Mouse (Mus musculus) midbrain, postnatal 0 days (tissue): Measurements from ENCODE around the gene Ubn1. TPM values are rescaled to one million over a fixed set of nuclear protein-coding genes. Genes with fewer than 3 reads are reported as not detected.
A peak's percentile ranks its signal among the peaks of the same experiment; 100 is the strongest.

ENCODE experiments used
- ATAC-seq: fragments of 200-750 bp; cut with Nextera tagmentation; 2 replicates; pipeline ENCODE4 v1.8.0; 2017; ENCODE audit warnings: moderate number of reproducible peaks, mild to moderate bottlenecking, moderate TSS enrichment, moderate library complexity; ENCODE audit not compliant: low FRiP score
- DNase-seq: peaks from one replicate; pipeline ENCODE4 v3.0.0-alpha.2; 2015; ENCODE audit warnings: low spot score
- H3K27ac ChIP-seq: fragments of 300-500 bp; sonication (generic); 2 replicates; pipeline ENCODE4 v1.5.1; 2014; ENCODE audit warnings: low read depth, mild to moderate bottlenecking, low read length, mixed read lengths
- H3K27me3 ChIP-seq: fragments of 300-500 bp; sonication (generic); 2 replicates; pipeline ENCODE4 v1.6.1; 2014; ENCODE audit warnings: low read length, control low read depth, mixed read lengths; ENCODE audit not compliant: insufficient read depth
- H3K36me3 ChIP-seq: fragments of 300-500 bp; sonication (generic); 2 replicates; pipeline ENCODE4 v1.6.1; 2014; ENCODE audit warnings: low read length, control low read depth, mixed read lengths; ENCODE audit not compliant: insufficient read depth
- H3K4me1 ChIP-seq: fragments of 300-500 bp; sonication (generic); 2 replicates; pipeline ENCODE4 v1.6.1; 2014; ENCODE audit warnings: mild to moderate bottlenecking, control low read depth, antibody characterized with exemption, low read length, mixed read lengths; ENCODE audit not compliant: insufficient read depth
- H3K4me2 ChIP-seq: fragments of 300-500 bp; sonication (generic); 2 replicates; pipeline ENCODE4 v1.6.1; 2014; ENCODE audit warnings: low read depth, mild to moderate bottlenecking, low read length, mixed read lengths; ENCODE audit not compliant: poor library complexity, severe bottlenecking
- H3K4me3 ChIP-seq: fragments of 300-500 bp; sonication (generic); 2 replicates; pipeline ENCODE4 v1.5.1; 2014; ENCODE audit warnings: low read depth, mild to moderate bottlenecking, low read length, moderate library complexity
- H3K9ac ChIP-seq: fragments of 300-500 bp; sonication (generic); replicated peaks from 2 replicates; pipeline ENCODE4 v1.6.1; 2014; ENCODE audit warnings: mild to moderate bottlenecking, low read length, moderate library complexity, mixed read lengths; ENCODE audit not compliant: poor library complexity, severe bottlenecking
- H3K9me3 ChIP-seq: fragments of 300-500 bp; sonication (generic); 2 replicates; pipeline ENCODE4 v1.6.1; 2016; ENCODE audit warnings: low read length, control low read depth
- CTCF ChIP-seq: IDR thresholded peaks from 2 replicates; pipeline ENCODE4 v1.5.1; 2016; ENCODE audit warnings: antibody characterized with exemption, mild to moderate bottlenecking
- WGBS: fragments of 180-500 bp; shearing (Covaris S2); extraction: QIAGEN DNeasy Blood & Tissue Kit; methylation state at CpG from one replicate; pipeline ENCODE4 v1.1.7; 2014; 5-methylcytosine and 5-hydroxymethylcytosine counted together
- polyA plus RNA-seq: library from polyadenylated mRNA; unstranded; fragments of >200 nt; fragmentation: Nextera tagmentation; extraction: Ambion mirVana; gene quantifications from 2 replicates; pipeline ENCODE4 v1.2.1, GENCODE M21; 2015
- total RNA-seq: library from RNA; depleted of rRNA; stranded (reverse); fragments of >200 nt; gene quantifications from 2 replicates; pipeline ENCODE4 v1.2.3, GENCODE M21; 2014

Ubn1 gene
- total and polyA plus RNA-seq, 2 experiments from 2014 or later, result 7.0 to 28.4 TPM

DNA sequence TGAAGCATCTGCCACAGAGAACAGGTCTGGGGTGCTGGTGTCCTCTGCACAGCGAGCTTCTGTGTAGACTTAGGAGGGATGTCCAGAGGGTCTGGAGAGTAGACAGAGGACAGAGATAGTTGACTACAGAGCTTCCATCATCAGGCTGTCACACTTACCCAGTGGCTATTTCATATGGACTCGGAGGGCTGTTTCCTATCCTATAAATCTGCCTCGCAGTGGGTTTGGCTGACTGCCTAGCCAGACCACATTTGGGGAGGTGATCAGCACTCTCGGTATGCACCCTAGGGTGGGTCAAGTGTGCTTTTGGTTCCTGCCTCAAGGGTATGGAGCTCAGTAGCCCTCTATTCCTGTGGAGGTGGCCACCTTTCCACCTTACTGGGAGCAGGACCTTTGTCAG, 35.3 kb downstream of the Ubn1 start:
- peaks cover 64% of the 10 kb centered on the region for H3K36me3 ChIP-seq

GRCm38 (mm10) chr16:5086179-5086578, 36.3 kb downstream of the Ubn1 start:
- DNase-seq, result no peak
- peaks cover 63% of the 10 kb centered on the region for H3K36me3 ChIP-seq

More for the DNA sequence above, 35.3 kb downstream of the Ubn1 start:
- no peak overlapping the region for H3K4me2 ChIP-seq
- ATAC-seq (no peak), DNase-seq (no peak)
- H3K4me3 ChIP-seq, result no peak overlapping the region
- H3K9ac ChIP-seq, result no peak overlapping the region
- H3K27ac ChIP-seq, result no peak overlapping the region
- no peaks in the 10 kb centered on the region for H3K27me3 ChIP-seq
- WGBS, result 98% methylated on average over 4 of the region's 4 CpGs
- no peaks in the 10 kb centered on the region for H3K4me1 ChIP-seq
- TF ChIP-seq CTCF, result no peak
- H3K9me3 ChIP-seq, result no peaks in the 10 kb centered on the region

GRCm38 (mm10) chr16:5089021-5089420, 39.2 kb downstream of the Ubn1 start:
- Histone ChIP-seq H3K9ac (no peak overlapping the region), H3K4me2 (no peak overlapping the region), H3K4me3 (no peak overlapping the region), H3K27ac (no peak overlapping the region), H3K9me3 (no peaks in the 10 kb centered on the region), H3K27me3 (no peaks in the 10 kb centered on the region), H3K36me3 (peaks cover 38% of the 10 kb centered on the region), H3K4me1 (no peaks in the 10 kb centered on the region)
- ATAC-seq (no peak), DNase-seq (no peak)
- no peak for TF ChIP-seq CTCF
- WGBS, result 73% methylated on average over 10 of the region's 10 CpGs

More at GRCm38 (mm10) chr16:5086179-5086578, 36.3 kb downstream of the Ubn1 start:
- no peak for ATAC-seq
- no peak overlapping the region for H3K27ac ChIP-seq
- H3K4me2 ChIP-seq, result no peak overlapping the region
- no peaks in the 10 kb centered on the region for H3K9me3 ChIP-seq
- TF ChIP-seq CTCF, result no peak
- no peak overlapping the region for H3K9ac ChIP-seq
- no peaks in the 10 kb centered on the region for H3K4me1 ChIP-seq
- WGBS, result 97% methylated on average over 2 of the region's 2 CpGs
- no peak overlapping the region for H3K4me3 ChIP-seq
- H3K27me3 ChIP-seq, result no peaks in the 10 kb centered on the region

GRCm38 (mm10) chr16:5093285-5093684, 43.4 kb downstream of the Ubn1 start:
- H3K27me3 ChIP-seq, result no peaks in the 10 kb centered on the region
- H3K36me3 ChIP-seq, result peaks cover 8% of the 10 kb centered on the region
- WGBS, result 84% methylated on average over 5 of the region's 5 CpGs
- DNase-seq (no peak), ATAC-seq (no peak)
- no peak overlapping the region for H3K9ac ChIP-seq
- no peak overlapping the region for H3K4me2 ChIP-seq
- H3K27ac ChIP-seq, result no peak overlapping the region
- no peaks in the 10 kb centered on the region for H3K4me1 ChIP-seq
- H3K9me3 ChIP-seq, result no peaks in the 10 kb centered on the region
- no peak overlapping the region for H3K4me3 ChIP-seq
- TF ChIP-seq CTCF, result no peak

- no peaks in the 10 kb centered on the region for H3K27me3 ChIP-seq
- no peak overlapping the region for H3K4me2 ChIP-seq
- H3K36me3 ChIP-seq, result no peaks in the 10 kb centered on the region
- no peak overlapping the region for H3K27ac ChIP-seq
- no peaks in the 10 kb centered on the region for H3K9me3 ChIP-seq
- H3K9ac ChIP-seq, result no peak overlapping the region
- TF ChIP-seq CTCF, result no peak
- DNase-seq (no peak), ATAC-seq (no peak)
- H3K4me3 ChIP-seq, result no peak overlapping the region
- H3K4me1 ChIP-seq, result no peaks in the 10 kb centered on the region
- 76% methylated on average over 8 of the region's 8 CpGs for WGBS
These were observed 46.6 kb downstream of the Ubn1 start for GRCm38 (mm10) chr16:5096504-5096903.

DNA sequence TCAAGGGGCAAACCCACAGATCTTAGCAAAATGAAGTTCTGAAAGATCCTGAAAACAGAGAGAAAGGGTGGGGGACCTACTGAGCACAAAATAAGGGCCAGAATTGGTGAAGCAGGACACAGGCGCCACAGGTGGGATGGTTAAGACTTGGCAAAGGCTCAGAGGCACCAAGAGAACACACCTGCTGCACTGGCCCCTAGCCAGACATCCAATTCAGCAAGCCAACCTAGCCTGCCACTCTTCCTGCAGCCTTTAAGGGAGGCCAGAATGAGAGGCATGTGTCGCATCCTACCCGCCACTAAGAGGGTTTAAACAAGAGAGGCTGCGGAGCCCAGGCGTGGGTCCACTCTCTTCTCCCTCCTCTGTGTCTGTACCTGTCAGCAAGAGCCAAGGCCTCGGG, 51.1 kb downstream of the Ubn1 start:
- no peaks in the 10 kb centered on the region for H3K4me1 ChIP-seq
- no peak overlapping the region for H3K4me2 ChIP-seq
- DNase-seq (peak; percentile 44), ATAC-seq (no peak)
- H3K9ac ChIP-seq, result no peak overlapping the region
- H3K9me3 ChIP-seq, result no peaks in the 10 kb centered on the region
- H3K36me3 ChIP-seq, result no peaks in the 10 kb centered on the region
- 68% methylated on average over 6 of the region's 6 CpGs for WGBS
- H3K27ac ChIP-seq, result no peak overlapping the region
- H3K4me3 ChIP-seq, result no peak overlapping the region
- H3K27me3 ChIP-seq, result no peaks in the 10 kb centered on the region
- no peak for TF ChIP-seq CTCF
